Comparison of ENCODE assay signal across 15 mouse cellular contexts in genomic region chr11:23893556-23893955, GRCm38 (mm10). TPM values are rescaled to one million over a fixed set of nuclear protein-coding genes. Genes with fewer than 3 reads are reported as not detected.
DNase-seq lines count a peak whose midpoint lies in the region; ATAC-seq and TF ChIP-seq lines count a peak whose summit lies in the region.
"Had no signal": no experiment of that assay in that cellular context is flagged by ENCODE, and none has a peak within 500 bp of the region (broad histone marks: within the 10 kb centered on the region; RNA-seq: fewer than 3 reads in every experiment).

No protein-coding gene starts in this region.

- H3K27me3 ChIP-seq in intestine, embryonic 14.5 days (replicated peaks; ENCODE audit: control insufficient read depth, insufficient read depth, low read length), result no peaks in the 10 kb centered on the region
- no peaks in the 10 kb centered on the region for H3K27me3 ChIP-seq in intestine, embryonic 15.5 days (replicated peaks)
- 0 out of 2 replicates have a peak, but pooled peaks cover 4% of the 10 kb centered on the region for H3K27me3 ChIP-seq in embryonic facial prominence, embryonic 10.5 days (replicated peaks; ENCODE audit: low read depth, poor library complexity, severe bottlenecking)
- H3K27me3 ChIP-seq in hindbrain, embryonic 14.5 days (ENCODE audit: control insufficient read depth, insufficient read depth, low read length), result no peaks in the 10 kb centered on the region
- no peaks in the 10 kb centered on the region for H3K27me3 ChIP-seq in midbrain, postnatal 0 days (ENCODE audit: insufficient read depth, low read length)
- H3K27me3 ChIP-seq: embryonic facial prominence, embryonic 15.5 days had no signal

- no peak for DNase-seq in intestine, embryonic 14.5 days (ENCODE audit: low spot score)
- DNase-seq in embryonic facial prominence, embryonic 10.5 days (ENCODE audit: low spot score), result no peak
- DNase-seq in hindbrain, embryonic 14.5 days (ENCODE audit: low spot score), result no peak
- no peak for DNase-seq in midbrain, postnatal 0 days (ENCODE audit: low spot score)
- no peak for DNase-seq in left cerebral cortex, postnatal 10 days (ENCODE audit: extremely low spot score in 1 of 2, low spot score in 2 of 2)
- DNase-seq in left cerebral cortex, postnatal 25 days (ENCODE audit: low spot score in 2 of 2), result no peak
- DNase-seq: adrenal gland, postnatal 14 days; cerebellum, postnatal 36 days; kidney, postnatal 10 days; lung, postnatal 10 days; spleen, adult 18-20 months; thymus, postnatal 36 days had no signal

- no peak overlapping the region for H3K4me3 ChIP-seq in intestine, embryonic 14.5 days (ENCODE audit: low read depth, low read length)
- no peak overlapping the region for H3K4me3 ChIP-seq in intestine, embryonic 15.5 days (replicated peaks)
- H3K4me3 ChIP-seq in embryonic facial prominence, embryonic 10.5 days, result peak overlapping the region; percentile 75
- H3K4me3 ChIP-seq in hindbrain, embryonic 14.5 days (replicated peaks; ENCODE audit: low read length), result no peak overlapping the region
- no peak overlapping the region for H3K4me3 ChIP-seq in midbrain, postnatal 0 days (ENCODE audit: low read depth, low read length)

- H3K9me3 ChIP-seq in intestine, embryonic 14.5 days (ENCODE audit: control insufficient read depth, low read length), result no peaks in the 10 kb centered on the region
- H3K9me3 ChIP-seq in intestine, embryonic 15.5 days, result no peaks in the 10 kb centered on the region
- no peaks in the 10 kb centered on the region for H3K9me3 ChIP-seq in embryonic facial prominence, embryonic 10.5 days
- H3K9me3 ChIP-seq in hindbrain, embryonic 14.5 days (ENCODE audit: control insufficient read depth, low read length), result no peaks in the 10 kb centered on the region
- H3K9me3 ChIP-seq in midbrain, postnatal 0 days (ENCODE audit: low read length), result no peaks in the 10 kb centered on the region
- H3K9me3 ChIP-seq: embryonic facial prominence, embryonic 15.5 days had no signal

- 0 out of 2 replicates have a peak, but pooled peaks cover 2% of the 10 kb centered on the region for H3K4me1 ChIP-seq in intestine, embryonic 14.5 days (replicated peaks; ENCODE audit: control insufficient read depth, insufficient read depth, low read length)
- H3K4me1 ChIP-seq in intestine, embryonic 15.5 days (replicated peaks), result no peaks in the 10 kb centered on the region
- H3K4me1 ChIP-seq in embryonic facial prominence, embryonic 10.5 days, result peaks cover 9% of the 10 kb centered on the region; the same call in 1 of the 2 replicates
- H3K4me1 ChIP-seq in hindbrain, embryonic 14.5 days (replicated peaks; ENCODE audit: control insufficient read depth, insufficient read depth, low read length), result peaks cover 15% of the 10 kb centered on the region
- 0 out of 2 replicates have a peak, but pooled peaks cover 5% of the 10 kb centered on the region for H3K4me1 ChIP-seq in midbrain, postnatal 0 days (ENCODE audit: insufficient read depth, low read length)
- H3K4me1 ChIP-seq: embryonic facial prominence, embryonic 15.5 days had no signal

- peak overlapping the region; percentile 25; the same call in 1 of the 2 replicates for H3K4me2 ChIP-seq in intestine, embryonic 14.5 days (ENCODE audit: low read length)
- no peak overlapping the region for H3K4me2 ChIP-seq in intestine, embryonic 15.5 days (replicated peaks)
- H3K4me2 ChIP-seq in hindbrain, embryonic 14.5 days (replicated peaks), result peak overlapping the region; percentile 41
- peak overlapping the region; percentile 25 for H3K4me2 ChIP-seq in midbrain, postnatal 0 days (ENCODE audit: low read depth, low read length, poor library complexity, severe bottlenecking)

- intact Hi-C loops in left cerebral cortex, postnatal 10 days (cut with DNase I), result loop anchor here (10.0 kb wide), 1 partner anchor 61 kb away; no protein-coding TSS in a partner anchor
- intact Hi-C loops in left cerebral cortex, postnatal 25 days (cut with DNase I), result no loop called here

- H3K36me3 ChIP-seq in intestine, embryonic 14.5 days (ENCODE audit: control insufficient read depth, insufficient read depth, low read length), result peaks cover 22% of the 10 kb centered on the region
- H3K36me3 ChIP-seq in intestine, embryonic 15.5 days, result 0 out of 2 replicates have a peak, but pooled peaks cover 5% of the 10 kb centered on the region
- H3K36me3 ChIP-seq in embryonic facial prominence, embryonic 10.5 days (replicated peaks), result peaks cover 41% of the 10 kb centered on the region
- peaks cover 23% of the 10 kb centered on the region for H3K36me3 ChIP-seq in hindbrain, embryonic 14.5 days (replicated peaks; ENCODE audit: control insufficient read depth, insufficient read depth)
- peaks cover 9% of the 10 kb centered on the region for H3K36me3 ChIP-seq in midbrain, postnatal 0 days (ENCODE audit: insufficient read depth, low read length)

- ATAC-seq in intestine, embryonic 14.5 days (replicated peaks; ENCODE audit: low FRiP score, low TSS enrichment, low read depth), result no peak
- ATAC-seq in intestine, embryonic 15.5 days, result no peak
- ATAC-seq in hindbrain, embryonic 14.5 days (ENCODE audit: low FRiP score), result no peak
- no peak for ATAC-seq in midbrain, postnatal 0 days (ENCODE audit: low FRiP score)

- H3K9ac ChIP-seq in intestine, embryonic 14.5 days (ENCODE audit: low read length), result no peak overlapping the region
- no peak overlapping the region for H3K9ac ChIP-seq in intestine, embryonic 15.5 days
- no peak overlapping the region for H3K9ac ChIP-seq in hindbrain, embryonic 14.5 days
- H3K9ac ChIP-seq in midbrain, postnatal 0 days (replicated peaks; ENCODE audit: low read length, poor library complexity, severe bottlenecking), result no peak overlapping the region
- H3K9ac ChIP-seq: embryonic facial prominence, embryonic 15.5 days had no signal

- no peak overlapping the region for H3K27ac ChIP-seq in intestine, embryonic 14.5 days (ENCODE audit: low read depth)
- H3K27ac ChIP-seq in intestine, embryonic 15.5 days, result no peak overlapping the region
- no peak overlapping the region for H3K27ac ChIP-seq in embryonic facial prominence, embryonic 10.5 days (replicated peaks)
- no peak overlapping the region for H3K27ac ChIP-seq in hindbrain, embryonic 14.5 days
- H3K27ac ChIP-seq in midbrain, postnatal 0 days (ENCODE audit: low read depth, low read length), result no peak overlapping the region
- H3K27ac ChIP-seq: embryonic facial prominence, embryonic 15.5 days; stomach, postnatal 0 days had no signal

- no peak for TF ChIP-seq CTCF in midbrain, postnatal 0 days (IDR thresholded peaks at IDR 0.05)

RNA-seq across cellular contexts. Expression of gene Papolg, which starts 1.5 kb away (rescaled TPM):
- 12.1 and 14.0 TPM in 2 replicates for polyA plus RNA-seq in intestine, embryonic 14.5 days (2014; fragmentation: Nextera tagmentation; extraction: Ambion mirVana)
- 10.5 and 12.7 TPM in 2 replicates for polyA plus RNA-seq in intestine, embryonic 15.5 days (2015; fragmentation: Nextera tagmentation; extraction: Ambion mirVana)
- 19.9 and 21.3 TPM in 2 replicates for polyA plus RNA-seq in embryonic facial prominence, embryonic 10.5 days (2016; fragmentation: Nextera tagmentation; extraction: Ambion mirVana)
- polyA plus RNA-seq in hindbrain, embryonic 14.5 days (2014; fragmentation: Nextera tagmentation; extraction: Ambion mirVana), result 20.9 and 22.0 TPM in 2 replicates
- total RNA-seq in midbrain, postnatal 0 days (2014; rRNA removed), result 16.2 and 23.9 TPM in 2 replicates
- 9.4 and 10.2 TPM in 2 replicates for polyA plus RNA-seq in midbrain, postnatal 0 days (2015; fragmentation: Nextera tagmentation; extraction: Ambion mirVana)
- 10 to 100 TPM; 20.2 to 20.3 TPM for total RNA-seq in left cerebral cortex, postnatal 10 days (2021)
- total RNA-seq in left cerebral cortex, postnatal 25 days (2021), result 10 to 100 TPM; 19.9 to 21.6 TPM
